Mouse (Mus musculus) lung, postnatal 0 days (tissue): Measurements from ENCODE around the gene Spast. TPM values are rescaled to one million over a fixed set of nuclear protein-coding genes. Genes with fewer than 3 reads are reported as not detected.

Experiments
- ATAC-seq: fragments of 200-750 bp; cut with Nextera tagmentation; 2 replicates; pipeline ENCODE4 v1.8.0; 2017; ENCODE audit warnings: moderate library complexity
- DNase-seq: peaks from one replicate; pipeline ENCODE4 v3.0.0-alpha.2; 2016; ENCODE audit warnings: low spot score
- H3K27ac ChIP-seq: fragments of 300-500 bp; sonication (generic); 2 replicates; pipeline ENCODE4 v1.5.1; 2014; ENCODE audit warnings: antibody characterized with exemption, mild to moderate bottlenecking, low read length, mixed read lengths
- H3K27me3 ChIP-seq: fragments of 300-500 bp; sonication (generic); replicated peaks from 2 replicates; pipeline ENCODE4 v1.6.1; 2014; ENCODE audit warnings: low read length, mixed read lengths; ENCODE audit not compliant: insufficient read depth
- H3K36me3 ChIP-seq: fragments of 300-500 bp; sonication (generic); 2 replicates; pipeline ENCODE4 v1.6.1; 2014; ENCODE audit warnings: low read length, mixed read lengths; ENCODE audit not compliant: insufficient read depth
- H3K4me1 ChIP-seq: fragments of 300-500 bp; sonication (generic); 2 replicates; pipeline ENCODE4 v1.6.1; 2014; ENCODE audit warnings: antibody characterized with exemption, low read depth, low read length, mixed read lengths; ENCODE audit not compliant: insufficient read depth
- H3K4me2 ChIP-seq: fragments of 300-500 bp; sonication (generic); replicated peaks from 2 replicates; pipeline ENCODE4 v1.6.1; 2014; ENCODE audit warnings: low read depth, mild to moderate bottlenecking, low read length, moderate library complexity, mixed read lengths
- H3K4me3 ChIP-seq: fragments of 300-500 bp; sonication (generic); 2 replicates; pipeline ENCODE4 v1.5.1; 2014; ENCODE audit warnings: low read depth, low read length
- H3K9ac ChIP-seq: fragments of 300-500 bp; sonication (generic); replicated peaks from 2 replicates; pipeline ENCODE4 v1.6.1; 2014; ENCODE audit warnings: low read depth, mild to moderate bottlenecking
- H3K9me3 ChIP-seq: fragments of 300-500 bp; sonication (generic); 2 replicates; pipeline ENCODE4 v1.6.1; 2016; ENCODE audit warnings: low read length, mixed read lengths
- CTCF ChIP-seq: IDR thresholded peaks from 2 replicates; pipeline ENCODE4 v1.5.1; 2016; ENCODE audit warnings: antibody characterized with exemption, mild to moderate bottlenecking
- EP300 ChIP-seq: IDR thresholded peaks from 2 replicates; pipeline ENCODE4 v1.6.1; 2016; ENCODE audit warnings: antibody characterized with exemption, mild to moderate bottlenecking, control low read depth
- WGBS: fragments of 180-500 bp; shearing (Covaris S2); extraction: QIAGEN DNeasy Blood & Tissue Kit; methylation state at CpG from one replicate; pipeline ENCODE4 v1.1.7; 2014; 5-methylcytosine and 5-hydroxymethylcytosine counted together
- polyA plus RNA-seq: library from polyadenylated mRNA; unstranded; fragments of >200 nt; fragmentation: Nextera tagmentation; extraction: Ambion mirVana; gene quantifications from 2 replicates; pipeline ENCODE4 v1.2.1, GENCODE M21; 2015

Spast gene
- 10.1 and 12.7 TPM in 2 replicates for polyA plus RNA-seq

DNA sequence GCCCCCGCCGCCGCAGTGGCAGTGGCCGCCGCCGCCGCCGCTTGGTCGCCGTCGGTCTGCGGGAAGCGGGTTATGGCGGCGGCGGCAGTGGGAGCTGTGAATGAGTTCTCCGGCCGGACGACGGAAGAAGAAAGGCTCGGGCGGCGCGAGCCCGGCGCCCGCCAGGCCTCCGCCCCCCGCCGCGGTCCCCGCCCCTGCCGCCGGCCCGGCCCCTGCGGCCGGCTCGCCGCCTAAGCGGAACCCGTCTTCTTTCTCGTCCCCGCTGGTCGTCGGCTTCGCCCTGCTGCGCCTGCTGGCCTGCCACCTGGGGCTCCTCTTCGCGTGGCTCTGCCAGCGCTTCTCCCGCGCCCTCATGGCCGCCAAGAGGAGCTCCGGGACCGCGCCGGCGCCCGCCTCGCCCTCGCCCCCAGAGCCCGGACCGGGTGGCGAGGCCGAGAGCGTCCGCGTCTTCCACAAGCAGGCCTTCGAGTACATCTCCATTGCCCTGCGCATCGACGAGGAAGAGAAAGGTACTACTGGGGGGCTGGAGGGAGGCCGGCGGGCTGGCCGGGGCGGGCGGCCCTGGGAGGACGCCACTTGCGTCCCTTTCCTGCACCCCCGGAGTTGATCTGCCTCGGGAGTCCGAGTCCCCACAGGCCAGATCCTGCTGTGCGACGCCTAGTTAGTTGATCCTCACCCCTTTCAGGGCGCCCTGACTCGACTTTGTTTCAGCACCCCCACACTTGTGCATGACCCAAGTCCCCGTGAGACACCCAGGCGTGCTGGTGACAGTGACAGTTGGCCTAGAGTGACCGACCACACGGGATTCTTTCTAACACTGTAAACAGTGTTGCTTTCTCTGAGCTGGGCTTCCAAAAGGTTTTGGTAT lies at the start of gene Spast:
TSS of gene Spast (plus strand) at position 51 of the 868 bp plus-strand sequence.
- peaks cover 9% of the 10 kb centered on the region; the same call in 1 of the 2 replicates for H3K4me1 ChIP-seq
- under 1% methylated on average over 41 of the region's 90 CpGs for WGBS
- peak; percentile 93 for ATAC-seq

GRCm38 (mm10) chr17:74290198-74290597 lies 48.6 kb upstream of the Spast start:
- DNase-seq = no peak
- Histone ChIP-seq H3K4me1 (peaks cover under 1% of the 10 kb centered on the region), H3K4me2 (no peak overlapping the region), H3K27ac (no peak overlapping the region), H3K9me3 (no peaks in the 10 kb centered on the region), H3K27me3 (no peaks in the 10 kb centered on the region), H3K4me3 (no peak overlapping the region), H3K9ac (no peak overlapping the region), H3K36me3 (no peaks in the 10 kb centered on the region)
- 68% methylated on average over 3 of the region's 3 CpGs for WGBS
- TF ChIP-seq EP300 = no peak
- no peak for TF ChIP-seq CTCF
- ATAC-seq = no peak

More for the DNA sequence above, at the start of gene Spast:
- H3K9me3 ChIP-seq = no peaks in the 10 kb centered on the region
- H3K4me2 ChIP-seq = peak within 1 kb of the TSS; percentile 71
- peak within 1 kb of the TSS; percentile 92 for H3K4me3 ChIP-seq
- H3K36me3 ChIP-seq = no peaks in the 10 kb centered on the region
- peak within 1 kb of the TSS; percentile 88 for H3K9ac ChIP-seq
- no peaks in the 10 kb centered on the region for H3K27me3 ChIP-seq
- peak within 1 kb of the TSS; percentile 96 for H3K27ac ChIP-seq
- peak; percentile 87 for DNase-seq
- TF ChIP-seq EP300 (no peak), CTCF (0 out of 2 replicates have a peak, but pooled peaks have one; percentile 1)

DNA sequence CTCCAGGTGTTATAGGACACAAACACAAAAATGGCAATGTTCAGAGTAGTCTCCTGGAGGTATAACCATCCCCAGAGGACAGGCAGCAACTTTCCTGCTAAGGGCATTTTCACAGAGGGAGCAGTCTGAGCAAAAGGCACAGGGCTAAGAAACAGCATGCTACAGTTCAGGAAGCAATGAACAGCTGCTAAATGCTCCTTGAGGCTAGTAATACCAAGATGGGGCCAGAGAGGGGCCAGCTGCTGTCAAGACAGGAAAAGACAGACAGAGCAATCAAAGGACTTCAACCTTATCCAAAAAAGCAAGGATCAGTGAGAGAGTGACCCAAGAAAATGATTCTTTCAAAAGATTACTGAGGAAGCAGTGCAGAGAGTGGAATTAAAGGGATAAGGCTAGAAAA lies 47.9 kb upstream of the Spast start:
- Histone ChIP-seq H3K36me3 (no peaks in the 10 kb centered on the region), H3K27ac (no peak overlapping the region), H3K4me1 (no peaks in the 10 kb centered on the region; the same call in 1 of the 2 replicates), H3K4me3 (no peak overlapping the region), H3K4me2 (no peak overlapping the region), H3K27me3 (no peaks in the 10 kb centered on the region), H3K9me3 (no peaks in the 10 kb centered on the region), H3K9ac (no peak overlapping the region)
- ATAC-seq (no peak), DNase-seq (no peak)
- TF ChIP-seq EP300 (no peak), CTCF (no peak)

- WGBS = 84% methylated on average over 4 of the region's 4 CpGs
- no peak overlapping the region for H3K4me2 ChIP-seq
- no peak for TF ChIP-seq CTCF
- no peak for TF ChIP-seq EP300
These were observed 47.0 kb upstream of the Spast start for GRCm38 (mm10) chr17:74291640-74292361.

GRCm38 (mm10) chr17:74293687-74294425 lies 44.9 kb upstream of the Spast start:
- TF ChIP-seq EP300 (no peak), CTCF (no peak)
- Histone ChIP-seq H3K27ac (peak overlapping the region; percentile 98), H3K4me3 (peak overlapping the region; percentile 94), H3K4me2 (peak overlapping the region; percentile 87), H3K4me1 (no peaks in the 10 kb centered on the region; the same call in 1 of the 2 replicates), H3K9me3 (no peaks in the 10 kb centered on the region), H3K36me3 (no peaks in the 10 kb centered on the region), H3K9ac (peak overlapping the region; percentile 84), H3K27me3 (no peaks in the 10 kb centered on the region)
- DNase-seq = no peak
- no peak for ATAC-seq
- 2% methylated on average over 18 of the region's 18 CpGs for WGBS

More at GRCm38 (mm10) chr17:74291640-74292361, 47.0 kb upstream of the Spast start:
- no peak overlapping the region for H3K9ac ChIP-seq
- no peaks in the 10 kb centered on the region; the same call in 1 of the 2 replicates for H3K4me1 ChIP-seq
- no peaks in the 10 kb centered on the region for H3K27me3 ChIP-seq
- no peak overlapping the region for H3K27ac ChIP-seq
- H3K4me3 ChIP-seq = no peak overlapping the region
- H3K36me3 ChIP-seq = no peaks in the 10 kb centered on the region
- DNase-seq (no peak), ATAC-seq (no peak)
- H3K9me3 ChIP-seq = no peaks in the 10 kb centered on the region
